Mouse (Mus musculus): ENCODE data around the gene Ankfn1.

Gene Ankfn1

DNA sequence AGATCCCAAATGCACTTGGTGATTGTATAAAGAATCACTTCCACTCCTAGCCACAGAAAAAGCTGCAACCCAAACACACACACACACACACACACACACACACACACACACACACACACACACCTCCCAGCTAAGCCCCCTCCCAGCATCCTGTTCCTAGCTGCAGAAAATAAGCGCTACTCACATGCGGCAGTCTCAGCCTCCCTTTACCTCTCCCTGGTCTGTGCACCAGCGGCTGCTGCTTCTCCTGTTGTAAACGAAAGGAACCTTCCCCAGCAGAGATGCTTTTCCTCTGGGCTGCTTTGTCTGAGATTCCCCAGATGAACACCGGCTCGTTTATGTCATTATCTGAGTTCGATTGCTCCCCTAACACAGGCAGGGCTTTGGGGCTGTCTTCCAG, at the start of gene Ankfn1:
Gene Ankfn1, minus strand, starts transcription at position 223 of the 400 bp plus-strand sequence.
- DNase-seq = no peak

- DNase-seq = no peak
Observed at GRCm38 (mm10) chr11:89823661-89824446, 46.4 kb upstream of the Ankfn1 start.

- DNase-seq = no peak
Observed at GRCm38 (mm10) chr11:89818594-89818993, 41.1 kb upstream of the Ankfn1 start.

- no peak for DNase-seq
Observed at GRCm38 (mm10) chr11:89811403-89811802, 34.0 kb upstream of the Ankfn1 start.

DNA sequence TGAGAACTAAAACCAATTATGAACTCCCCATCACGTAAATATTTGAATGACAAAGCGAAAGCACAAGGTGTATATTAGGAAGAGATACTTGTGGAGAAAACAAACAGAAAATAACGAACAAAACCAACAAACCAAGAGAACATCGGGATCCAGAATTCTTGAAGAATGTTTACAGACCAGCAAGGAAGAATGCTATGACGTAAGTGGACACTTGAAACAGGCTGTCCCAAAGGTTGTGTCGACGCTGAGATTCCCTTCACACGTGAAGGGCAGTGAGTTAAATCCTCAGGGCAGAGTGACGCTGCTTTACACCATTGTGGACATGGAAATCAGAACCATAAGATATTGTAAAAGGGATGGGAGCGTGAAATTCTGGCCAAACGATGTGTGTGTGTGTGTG, 30.5 kb upstream of the Ankfn1 start:
- no peak for DNase-seq

DNA sequence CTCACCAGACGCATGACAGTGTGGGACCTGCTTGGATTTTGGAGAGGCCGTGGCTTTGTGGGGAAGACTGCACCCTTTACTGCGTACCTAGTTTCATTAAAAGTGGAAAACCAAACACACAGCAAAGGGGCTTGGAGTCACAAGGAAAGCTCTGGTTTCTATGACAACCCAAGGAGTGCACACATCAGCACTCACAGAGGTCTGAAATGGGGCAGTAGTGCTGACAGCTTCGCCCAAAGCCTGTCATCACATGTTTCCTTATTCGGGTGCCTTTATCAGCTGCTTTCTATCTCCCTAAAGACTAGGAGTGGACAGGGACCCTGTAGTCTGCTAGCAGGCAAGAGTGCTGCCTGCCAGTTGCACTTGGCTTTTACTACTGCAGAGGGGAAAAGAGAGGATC, 27.4 kb upstream of the Ankfn1 start:
- DNase-seq = no peak

GRCm38 (mm10) chr11:89803974-89804373, 26.5 kb upstream of the Ankfn1 start:
- no peak for DNase-seq

DNA sequence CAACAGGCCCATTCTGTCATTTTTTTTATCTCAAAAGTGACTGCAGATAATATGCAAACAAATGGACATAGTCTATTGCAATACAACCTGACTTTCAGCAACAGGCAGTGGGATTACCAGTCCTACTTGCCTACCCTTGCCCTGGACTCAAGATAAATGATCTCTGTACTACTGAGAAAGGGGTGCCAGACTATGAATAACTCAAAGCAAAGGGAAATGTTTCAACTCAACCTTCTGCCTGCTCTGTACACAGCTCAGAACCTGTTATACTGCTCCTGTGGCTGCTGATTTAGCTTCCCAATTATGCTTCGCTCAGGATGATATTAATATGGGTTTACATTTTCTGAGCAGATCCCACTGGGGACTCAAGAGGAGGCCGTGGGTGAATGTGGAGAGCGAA, 15.3 kb upstream of the Ankfn1 start:
- DNase-seq = no peak

DNA sequence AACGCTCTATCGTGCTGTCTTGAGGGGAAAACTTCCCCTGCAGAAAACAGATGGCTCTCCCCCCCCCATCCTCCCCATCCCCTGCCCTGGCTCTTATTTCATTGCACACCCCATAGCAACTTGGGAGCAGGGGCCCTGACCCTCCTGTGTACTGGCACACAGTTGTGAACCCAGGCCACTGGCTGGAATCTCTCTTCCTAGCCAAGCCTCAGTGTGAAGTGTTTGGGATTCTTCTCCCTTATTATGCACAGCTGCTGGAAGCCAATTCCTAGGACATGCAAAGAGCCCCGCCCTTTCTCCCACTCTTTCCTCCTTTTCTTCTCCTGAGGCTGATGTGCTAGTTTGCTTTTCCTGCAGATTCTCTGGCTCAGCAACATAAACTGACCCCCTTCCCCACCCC, 1.4 kb downstream of the Ankfn1 start:
- DNase-seq = no peak

GRCm38 (mm10) chr11:89774913-89775312, 2.5 kb downstream of the Ankfn1 start:
- DNase-seq = no peak

DNA sequence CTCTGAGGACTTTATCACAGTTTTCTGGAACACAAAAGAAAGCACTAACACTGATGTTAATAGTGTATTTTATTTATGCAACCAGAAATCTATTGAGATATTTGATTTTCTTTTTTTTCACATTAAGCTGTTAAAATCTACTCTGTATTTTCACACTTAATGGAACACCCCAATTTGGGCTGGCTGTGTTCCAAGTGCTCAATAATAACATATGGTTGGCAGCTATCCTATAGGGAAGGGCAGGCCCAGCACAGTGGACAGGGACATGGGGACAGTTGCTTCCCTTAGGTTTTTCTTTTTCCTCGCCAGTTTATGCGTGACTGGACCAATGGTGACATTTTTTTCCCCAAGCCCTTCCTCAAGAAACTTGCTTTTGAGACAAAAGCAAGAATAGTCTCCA, 4.5 kb downstream of the Ankfn1 start:
- no peak for DNase-seq

- DNase-seq = peak; percentile 23
Observed at GRCm38 (mm10) chr11:89765770-89766148, 11.7 kb downstream of the Ankfn1 start.

- DNase-seq = peak; percentile 48
Observed at GRCm38 (mm10) chr11:89765014-89765769, 12.3 kb downstream of the Ankfn1 start.

DNA sequence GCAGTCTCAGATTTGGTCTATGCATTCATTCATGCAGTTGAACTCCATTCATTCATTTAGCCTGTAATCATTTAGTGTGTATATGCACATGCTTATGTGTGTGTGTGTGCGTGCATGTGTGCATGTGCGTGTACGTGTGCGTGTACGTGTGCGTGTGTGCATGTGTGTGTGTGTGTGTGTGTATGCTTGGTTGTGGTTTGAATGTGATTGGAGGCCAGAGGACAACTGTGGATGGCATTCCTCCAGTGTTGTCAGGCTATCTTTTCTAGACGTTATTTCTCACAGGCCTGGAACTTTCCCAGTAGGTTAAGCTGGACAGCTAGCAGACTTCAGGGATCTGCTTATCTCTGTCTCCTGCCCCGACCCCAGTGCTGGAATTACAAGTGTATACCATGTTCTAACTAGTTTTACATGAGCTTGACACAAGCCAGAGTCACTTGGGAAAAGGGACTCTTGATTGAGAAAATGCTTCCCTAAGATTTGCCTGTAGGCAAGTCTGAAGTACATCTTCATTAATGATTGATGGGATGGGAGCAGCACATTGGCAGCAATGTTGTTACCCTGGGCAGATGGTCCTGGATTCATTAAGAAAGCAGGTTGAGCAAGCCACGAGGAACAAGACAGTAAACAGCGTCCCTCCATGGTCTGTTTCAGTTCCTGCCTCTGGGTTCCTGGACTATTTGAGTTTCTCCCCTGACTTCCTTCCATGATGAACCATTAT, 43.3 kb downstream of the Ankfn1 start:
- peak; percentile 45 for DNase-seq

- no peak for DNase-seq
Observed at GRCm38 (mm10) chr11:89733526-89733925, 43.9 kb downstream of the Ankfn1 start.

- DNase-seq = peak; percentile 87
Observed at GRCm38 (mm10) chr11:89720847-89721246, 56.6 kb downstream of the Ankfn1 start.

DNA sequence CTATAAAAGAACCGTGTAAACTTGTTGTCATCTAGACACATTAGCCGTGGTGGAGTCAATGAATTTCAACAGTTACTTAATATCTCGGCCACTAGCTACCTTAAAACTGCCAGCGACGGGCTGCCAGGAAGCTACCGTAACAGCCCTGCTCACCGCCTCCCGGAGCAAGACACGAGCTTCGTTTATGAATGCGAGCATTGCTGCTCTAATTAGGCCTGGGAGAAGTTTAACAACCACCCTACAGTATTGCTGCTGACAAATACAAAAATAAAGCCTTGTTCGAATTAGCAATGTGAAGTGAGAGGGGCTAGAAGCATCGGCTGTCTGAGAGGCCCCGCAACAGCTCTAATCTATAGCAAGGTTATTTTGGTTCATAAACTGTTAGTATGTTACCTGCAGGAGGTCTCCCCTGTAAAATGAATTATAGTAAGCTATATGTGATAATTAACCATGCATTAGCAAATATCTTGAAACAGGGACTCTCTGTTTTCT, 58.9 kb downstream of the Ankfn1 start:
- peak; percentile 37 for DNase-seq

DNA sequence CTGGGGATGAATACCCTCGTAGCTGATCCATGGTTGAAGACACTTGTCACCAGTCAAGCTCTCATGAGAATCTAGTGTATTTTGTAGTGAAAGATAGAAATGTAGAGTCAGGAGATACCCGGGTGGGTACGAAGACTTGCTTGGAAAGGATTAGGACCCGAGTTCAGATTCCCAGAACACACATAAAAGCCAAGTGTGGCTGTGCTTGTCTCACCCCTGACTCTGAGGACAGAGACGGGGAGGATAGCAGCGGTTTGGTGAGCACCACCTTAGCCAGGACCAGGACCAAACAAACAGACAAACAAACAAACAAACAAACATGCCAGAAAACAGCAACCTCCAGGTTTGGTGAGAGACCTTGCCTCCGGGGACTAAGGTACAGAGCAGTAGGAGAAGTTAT, 61.1 kb downstream of the Ankfn1 start:
- peak; percentile 55 for DNase-seq

DNA sequence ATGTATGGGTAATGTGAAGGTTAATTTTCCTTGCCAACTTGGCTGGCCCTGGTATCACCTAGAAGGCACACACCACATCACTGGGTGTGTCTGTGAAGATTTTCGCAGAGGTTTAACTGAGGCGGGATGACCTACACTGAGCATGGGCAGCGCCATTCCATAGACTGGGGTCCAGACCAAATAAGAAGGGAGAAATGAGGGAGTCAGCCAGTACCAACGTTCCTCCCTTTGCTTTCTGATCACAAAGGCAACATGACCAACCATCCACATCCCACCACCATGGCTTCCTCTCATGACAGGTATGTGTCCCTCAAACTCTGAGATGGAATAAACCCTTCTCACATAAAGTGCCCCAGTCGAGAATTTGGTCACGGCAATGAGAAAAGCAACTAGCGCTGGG, 68.9 kb downstream of the Ankfn1 start:
- peak; percentile 55 for DNase-seq

- peak; percentile 64 for DNase-seq
Observed at GRCm38 (mm10) chr11:89696431-89697403, 80.7 kb downstream of the Ankfn1 start.

DNA sequence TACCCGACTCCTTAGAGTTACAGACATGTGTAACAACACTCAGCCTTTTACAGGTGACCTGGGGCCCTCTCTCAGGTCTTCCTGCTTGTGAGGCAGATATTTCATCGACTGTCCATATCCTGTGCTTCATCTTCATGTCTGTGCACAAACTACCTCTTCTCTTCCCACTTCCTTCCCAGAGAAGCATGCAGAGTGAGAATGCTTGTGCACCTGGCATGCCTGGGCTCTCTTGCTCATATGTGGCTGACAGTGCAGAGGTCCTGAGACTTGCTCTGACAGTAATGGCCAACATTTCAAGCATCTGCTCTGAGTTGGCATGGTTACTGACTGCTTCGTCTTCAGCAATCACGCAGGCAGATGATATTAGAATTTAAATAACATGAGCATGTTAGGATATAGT, 83.8 kb downstream of the Ankfn1 start:
- DNase-seq = peak; percentile 51

- DNase-seq = no peak
Observed at GRCm38 (mm10) chr11:89676922-89677321, 100.5 kb downstream of the Ankfn1 start.

Measured in heart, adult 11 months (tissue).